Mouse (Mus musculus) testis, adult 2 months (tissue): ENCODE measurements at regions not wholly inside any gene's neighbourhood (a gene's known extent, or its start where the extent isn't known, plus 50 kb on each side); places are given as distances from the start of the nearest gene placed in this dataset.

Source experiments
- H3K27ac ChIP-seq: fragments of 200-500 bp; 2 replicates; pipeline ENCODE4 v1.5.1; 2012; ENCODE audit warnings: low read depth, low read length; ENCODE audit not compliant: control insufficient read depth, insufficient read depth
- H3K27me3 ChIP-seq: fragments of 200-500 bp; 2 replicates; pipeline ENCODE4 v1.6.1; 2012; ENCODE audit warnings: mild to moderate bottlenecking, low read length, moderate library complexity; ENCODE audit not compliant: control insufficient read depth, insufficient read depth
- H3K36me3 ChIP-seq: fragments of 200-500 bp; 2 replicates; pipeline ENCODE4 v1.6.1; 2012; ENCODE audit warnings: mild to moderate bottlenecking, low read length; ENCODE audit not compliant: control insufficient read depth, insufficient read depth
- H3K4me1 ChIP-seq: fragments of 200-500 bp; 2 replicates; pipeline ENCODE4 v1.6.1; 2012; ENCODE audit warnings: low read length; ENCODE audit not compliant: control insufficient read depth, insufficient read depth
- H3K4me3 ChIP-seq: fragments of 200-500 bp; 2 replicates; pipeline ENCODE4 v1.5.1; 2012; ENCODE audit warnings: low read depth, mild to moderate bottlenecking, low read length, moderate library complexity, mixed read lengths; ENCODE audit not compliant: control insufficient read depth
- CTCF ChIP-seq: fragments of 200-500 bp; IDR thresholded peaks from 2 replicates; pipeline ENCODE4 v1.5.1; 2012; ENCODE audit warnings: low read depth, mild to moderate bottlenecking, inconsistent platforms, low read length, moderate library complexity; ENCODE audit not compliant: control insufficient read depth, insufficient read depth, insufficient replicate concordance
- POLR2A ChIP-seq: fragments of 200-500 bp; IDR thresholded peaks from 2 replicates; pipeline ENCODE4 v1.6.1; 2012; ENCODE audit warnings: low read depth, mild to moderate bottlenecking, inconsistent platforms, low read length, moderate library complexity; ENCODE audit not compliant: control insufficient read depth

DNA sequence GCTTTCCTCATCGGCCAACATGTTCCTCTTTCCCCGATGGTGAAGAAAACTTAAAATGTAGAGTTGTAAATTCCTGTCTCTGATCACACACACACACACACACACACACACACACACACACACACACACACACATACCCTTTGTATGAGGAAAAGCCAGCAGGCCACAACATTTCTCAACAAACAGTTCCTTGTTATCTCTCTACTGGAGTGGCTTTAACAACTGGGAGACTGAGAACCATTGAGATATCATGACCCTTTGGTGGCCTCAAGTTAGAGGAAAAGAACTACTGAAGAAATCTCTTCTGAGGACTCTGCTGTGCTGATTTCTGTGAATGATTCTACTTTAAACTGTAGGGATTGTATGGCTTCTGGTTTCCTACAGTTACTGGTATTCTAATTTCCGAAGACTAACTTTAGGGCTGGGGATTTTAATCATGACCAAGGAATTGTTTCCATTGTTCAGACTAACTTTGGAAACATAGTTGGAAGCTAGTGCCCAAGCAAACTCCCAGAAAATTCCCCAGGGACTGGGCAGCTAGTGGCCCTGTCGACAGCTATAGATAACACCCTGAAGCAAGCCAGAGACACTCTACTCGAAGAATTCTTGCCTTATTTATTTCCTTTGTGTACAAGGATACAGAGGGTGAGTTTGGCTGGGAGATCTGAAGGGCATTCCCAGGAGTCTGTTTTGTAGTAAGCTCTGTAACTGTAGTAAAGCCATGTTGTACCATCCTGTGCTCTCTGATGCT, 516.0 kb downstream of the 1700129C05Rik start:
- Histone ChIP-seq H3K4me3 (no peak overlapping the region), H3K36me3 (no peaks in the 10 kb centered on the region), H3K27me3 (no peaks in the 10 kb centered on the region), H3K27ac (no peak overlapping the region), H3K4me1 (peaks cover 4% of the 10 kb centered on the region)
- TF ChIP-seq POLR2A, result no peak
- no peak for TF ChIP-seq CTCF

DNA sequence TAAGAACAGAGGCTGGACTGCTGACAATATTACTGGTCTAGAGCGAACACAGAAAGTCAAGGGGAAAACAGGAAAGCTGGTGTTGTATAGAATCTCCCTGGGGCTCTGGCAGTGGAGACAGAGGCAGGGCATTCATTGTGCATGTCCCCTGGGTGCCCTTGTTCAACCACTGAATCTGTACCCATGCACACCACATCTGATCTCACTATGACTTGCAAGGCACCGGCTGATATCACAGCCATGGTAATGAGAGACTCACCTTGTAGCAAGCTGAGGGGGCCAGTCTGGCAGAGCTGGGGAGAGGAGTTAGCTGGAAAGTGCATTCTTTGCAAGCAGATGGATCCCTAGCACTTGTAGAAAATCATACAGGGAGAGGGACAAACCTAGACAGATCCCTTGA, 522.5 kb downstream of the 1700129C05Rik start:
- Histone ChIP-seq H3K4me1 (peaks cover 4% of the 10 kb centered on the region), H3K27ac (no peak overlapping the region), H3K27me3 (no peaks in the 10 kb centered on the region), H3K4me3 (no peak overlapping the region), H3K36me3 (no peaks in the 10 kb centered on the region)
- no peak for TF ChIP-seq POLR2A
- no peak for TF ChIP-seq CTCF

DNA sequence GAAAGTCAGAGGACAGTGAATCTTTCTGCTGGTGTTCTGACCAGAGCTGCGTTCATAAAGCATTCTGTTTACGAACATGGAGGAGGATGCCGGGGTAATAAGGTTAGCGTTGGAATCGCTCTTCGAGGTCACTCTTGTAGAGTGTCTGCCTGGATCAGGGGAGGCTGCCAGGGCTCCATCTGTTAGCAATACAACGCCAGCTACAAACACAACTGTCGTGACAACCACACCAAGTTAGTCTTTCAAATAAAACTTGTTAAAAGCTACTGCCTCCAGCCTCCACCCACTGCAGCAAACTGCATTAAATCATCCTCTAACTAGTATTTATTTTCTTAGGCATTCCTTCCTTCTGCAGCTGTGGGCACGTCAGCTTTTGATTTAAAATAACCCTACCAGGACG, 525.0 kb downstream of the 1700129C05Rik start:
- no peak overlapping the region for H3K27ac ChIP-seq
- no peaks in the 10 kb centered on the region for H3K36me3 ChIP-seq
- H3K27me3 ChIP-seq, result no peaks in the 10 kb centered on the region
- H3K4me1 ChIP-seq, result no peaks in the 10 kb centered on the region
- TF ChIP-seq POLR2A (no peak), CTCF (no peak)
- no peak overlapping the region for H3K4me3 ChIP-seq

DNA sequence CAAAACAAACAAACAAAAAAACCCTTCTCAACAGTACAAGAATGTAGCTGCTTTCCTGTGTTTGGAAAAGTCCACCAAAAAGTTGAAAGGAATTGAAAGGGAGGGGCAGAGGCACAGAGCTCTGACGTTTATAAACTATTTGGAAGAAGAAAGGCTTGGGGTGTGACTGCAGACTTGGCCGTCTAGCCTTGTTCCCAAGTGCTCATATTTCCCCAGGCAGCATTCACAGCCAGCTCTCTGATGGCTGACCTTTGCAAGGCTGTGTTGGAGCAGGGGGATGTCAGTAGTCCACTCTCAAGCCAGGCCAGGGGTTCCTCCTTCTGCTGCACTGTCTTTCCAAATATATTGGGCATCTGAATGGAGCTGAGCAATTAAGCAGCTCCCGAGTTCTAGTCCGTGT, 534.5 kb downstream of the 1700129C05Rik start:
- H3K36me3 ChIP-seq, result no peaks in the 10 kb centered on the region
- no peak overlapping the region for H3K4me3 ChIP-seq
- no peak for TF ChIP-seq CTCF
- TF ChIP-seq POLR2A, result no peak
- no peaks in the 10 kb centered on the region for H3K4me1 ChIP-seq
- no peak overlapping the region for H3K27ac ChIP-seq
- no peaks in the 10 kb centered on the region for H3K27me3 ChIP-seq

DNA sequence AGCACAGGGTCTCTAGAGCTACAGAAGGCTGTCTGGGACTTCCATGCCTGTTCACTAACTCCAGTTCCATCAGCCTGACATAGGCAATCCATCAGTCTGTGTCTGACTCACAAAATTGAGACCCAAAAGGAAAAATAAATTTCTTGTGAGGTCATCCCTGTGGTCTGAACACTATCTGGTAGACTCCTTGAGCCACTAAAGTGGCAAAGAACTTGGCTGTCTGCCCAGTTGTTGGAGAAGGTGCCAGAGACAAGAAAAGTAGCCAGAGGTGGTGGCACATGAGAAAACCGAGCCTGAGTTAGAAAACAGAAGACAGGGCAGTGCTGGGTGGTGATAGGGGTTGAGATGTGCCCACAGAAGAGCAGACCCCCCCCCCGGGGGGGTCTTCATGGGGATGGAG, 535.0 kb downstream of the 1700129C05Rik start:
- H3K27ac ChIP-seq, result no peak overlapping the region
- H3K27me3 ChIP-seq, result no peaks in the 10 kb centered on the region
- no peak for TF ChIP-seq CTCF
- TF ChIP-seq POLR2A, result no peak

DNA sequence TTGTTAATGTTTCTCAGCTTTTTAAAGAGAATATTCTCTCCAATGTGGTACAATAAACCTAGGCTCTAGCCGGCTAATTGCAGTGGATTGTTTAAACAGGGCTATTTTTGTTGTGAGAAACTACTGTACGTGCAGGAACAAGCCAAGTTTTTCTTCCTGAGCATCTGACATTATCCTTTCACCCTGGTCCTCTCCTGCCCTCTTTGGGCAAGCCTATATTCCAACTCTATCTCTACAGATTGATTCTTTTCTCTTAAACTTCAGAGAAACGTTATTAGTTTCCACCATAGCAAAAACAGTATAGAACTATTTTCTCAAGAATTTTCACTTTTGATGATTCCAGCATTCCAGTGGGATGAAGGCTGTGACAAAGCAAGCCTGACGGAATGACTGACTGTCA, 535.2 kb downstream of the Fgf9 start:
- no peaks in the 10 kb centered on the region for H3K27me3 ChIP-seq
- H3K4me1 ChIP-seq, result no peaks in the 10 kb centered on the region
- H3K36me3 ChIP-seq, result no peaks in the 10 kb centered on the region
- no peak overlapping the region for H3K27ac ChIP-seq
- no peak for TF ChIP-seq POLR2A
- H3K4me3 ChIP-seq, result no peak overlapping the region

More for the DNA sequence above, 535.0 kb downstream of the 1700129C05Rik start:
- no peak overlapping the region for H3K4me3 ChIP-seq
- no peaks in the 10 kb centered on the region for H3K36me3 ChIP-seq
- no peaks in the 10 kb centered on the region for H3K4me1 ChIP-seq

DNA sequence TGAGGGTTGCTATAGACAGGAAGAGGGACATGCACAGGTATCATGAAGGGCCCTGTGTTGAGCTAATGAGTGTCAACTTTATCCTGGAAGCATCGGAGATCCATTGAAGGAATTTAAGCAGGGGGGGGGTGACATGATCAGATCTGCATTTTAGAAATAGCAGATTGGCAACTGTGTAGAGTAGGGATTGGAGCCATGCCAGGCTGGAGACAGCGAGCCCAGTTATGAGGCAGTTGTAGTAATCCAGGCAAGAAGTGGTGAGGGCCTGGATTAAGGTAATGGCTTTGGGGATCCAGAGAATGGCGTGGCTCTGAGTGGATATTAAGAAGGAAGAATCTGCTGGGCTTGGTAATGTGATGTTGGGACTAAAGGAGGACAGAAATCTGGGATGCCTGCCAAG, 528.5 kb downstream of the Fgf9 start:
- no peaks in the 10 kb centered on the region for H3K4me1 ChIP-seq
- no peak overlapping the region for H3K4me3 ChIP-seq
- no peaks in the 10 kb centered on the region for H3K27me3 ChIP-seq
- no peak overlapping the region for H3K27ac ChIP-seq
- TF ChIP-seq POLR2A, result no peak
- no peak for TF ChIP-seq CTCF
- no peaks in the 10 kb centered on the region for H3K36me3 ChIP-seq
